Mouse (Mus musculus) midbrain, postnatal 0 days (tissue): ENCODE results near the gene Dbp. TPM values are rescaled to one million over a fixed set of nuclear protein-coding genes. Genes with fewer than 3 reads are reported as not detected.
A peak's percentile ranks its signal among the peaks of the same experiment; 100 is the strongest.

Experiments
- ATAC-seq: fragments of 200-750 bp; cut with Nextera tagmentation; 2 replicates; pipeline ENCODE4 v1.8.0; 2017; ENCODE audit warnings: moderate number of reproducible peaks, mild to moderate bottlenecking, moderate TSS enrichment, moderate library complexity; ENCODE audit not compliant: low FRiP score
- DNase-seq: peaks from one replicate; pipeline ENCODE4 v3.0.0-alpha.2; 2015; ENCODE audit warnings: low spot score
- H3K27ac ChIP-seq: fragments of 300-500 bp; sonication (generic); 2 replicates; pipeline ENCODE4 v1.5.1; 2014; ENCODE audit warnings: low read depth, mild to moderate bottlenecking, low read length, mixed read lengths
- H3K27me3 ChIP-seq: fragments of 300-500 bp; sonication (generic); 2 replicates; pipeline ENCODE4 v1.6.1; 2014; ENCODE audit warnings: low read length, control low read depth, mixed read lengths; ENCODE audit not compliant: insufficient read depth
- H3K36me3 ChIP-seq: fragments of 300-500 bp; sonication (generic); 2 replicates; pipeline ENCODE4 v1.6.1; 2014; ENCODE audit warnings: low read length, control low read depth, mixed read lengths; ENCODE audit not compliant: insufficient read depth
- H3K4me1 ChIP-seq: fragments of 300-500 bp; sonication (generic); 2 replicates; pipeline ENCODE4 v1.6.1; 2014; ENCODE audit warnings: mild to moderate bottlenecking, control low read depth, antibody characterized with exemption, low read length, mixed read lengths; ENCODE audit not compliant: insufficient read depth
- H3K4me2 ChIP-seq: fragments of 300-500 bp; sonication (generic); 2 replicates; pipeline ENCODE4 v1.6.1; 2014; ENCODE audit warnings: low read depth, mild to moderate bottlenecking, low read length, mixed read lengths; ENCODE audit not compliant: poor library complexity, severe bottlenecking
- H3K4me3 ChIP-seq: fragments of 300-500 bp; sonication (generic); 2 replicates; pipeline ENCODE4 v1.5.1; 2014; ENCODE audit warnings: low read depth, mild to moderate bottlenecking, low read length, moderate library complexity
- H3K9ac ChIP-seq: fragments of 300-500 bp; sonication (generic); replicated peaks from 2 replicates; pipeline ENCODE4 v1.6.1; 2014; ENCODE audit warnings: mild to moderate bottlenecking, low read length, moderate library complexity, mixed read lengths; ENCODE audit not compliant: poor library complexity, severe bottlenecking
- H3K9me3 ChIP-seq: fragments of 300-500 bp; sonication (generic); 2 replicates; pipeline ENCODE4 v1.6.1; 2016; ENCODE audit warnings: low read length, control low read depth
- CTCF ChIP-seq: IDR thresholded peaks from 2 replicates; pipeline ENCODE4 v1.5.1; 2016; ENCODE audit warnings: antibody characterized with exemption, mild to moderate bottlenecking
- WGBS: fragments of 180-500 bp; shearing (Covaris S2); extraction: QIAGEN DNeasy Blood & Tissue Kit; methylation state at CpG from one replicate; pipeline ENCODE4 v1.1.7; 2014; 5-methylcytosine and 5-hydroxymethylcytosine counted together
- polyA plus RNA-seq: library from polyadenylated mRNA; unstranded; fragments of >200 nt; fragmentation: Nextera tagmentation; extraction: Ambion mirVana; gene quantifications from 2 replicates; pipeline ENCODE4 v1.2.1, GENCODE M21; 2015
- total RNA-seq: library from RNA; depleted of rRNA; stranded (reverse); fragments of >200 nt; gene quantifications from 2 replicates; pipeline ENCODE4 v1.2.3, GENCODE M21; 2014

Dbp gene
- total and polyA plus RNA-seq, 2 experiments from 2014 or later: 4.6 to 9.6 TPM

DNA sequence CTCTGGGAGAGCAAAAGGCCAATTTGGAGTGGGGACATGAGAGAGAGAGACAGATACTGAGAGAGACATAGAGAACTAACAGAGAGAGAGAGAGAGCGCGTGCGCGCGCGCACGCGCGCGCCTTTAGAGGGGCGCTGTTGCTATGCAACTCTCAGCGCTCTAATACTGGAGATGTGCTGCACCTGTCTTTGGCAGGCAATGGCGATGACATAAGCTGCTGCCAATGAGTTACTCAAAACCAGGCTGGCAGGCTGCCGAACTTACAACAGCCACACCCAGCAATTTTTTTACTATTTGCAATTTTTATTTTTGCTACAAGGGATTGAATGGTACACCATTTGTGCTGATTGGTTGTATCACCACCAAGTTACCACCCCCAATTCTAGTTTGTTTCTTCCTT is 37.1 kb upstream of the Dbp start:
- Histone ChIP-seq H3K36me3 (no peaks in the 10 kb centered on the region), H3K27me3 (no peaks in the 10 kb centered on the region), H3K4me1 (no peaks in the 10 kb centered on the region), H3K9me3 (no peaks in the 10 kb centered on the region), H3K4me2 (no peak overlapping the region), H3K4me3 (no peak overlapping the region), H3K9ac (no peak overlapping the region), H3K27ac (no peak overlapping the region)
- 64% methylated on average over 14 of the region's 14 CpGs for WGBS
- TF ChIP-seq CTCF: no peak
- DNase-seq (peak; percentile 42), ATAC-seq (no peak)

GRCm38 (mm10) chr7:45668921-45669320 is 36.0 kb upstream of the Dbp start:
- ATAC-seq (no peak), DNase-seq (no peak)
- H3K36me3 ChIP-seq: no peaks in the 10 kb centered on the region
- H3K9me3 ChIP-seq: no peaks in the 10 kb centered on the region
- 97% methylated on average over 9 of the region's 9 CpGs for WGBS
- H3K27me3 ChIP-seq: no peaks in the 10 kb centered on the region
- no peak overlapping the region for H3K27ac ChIP-seq
- H3K9ac ChIP-seq: no peak overlapping the region
- no peak overlapping the region for H3K4me2 ChIP-seq
- H3K4me1 ChIP-seq: no peaks in the 10 kb centered on the region
- peak; percentile 24; the same call in 1 of the 2 replicates for TF ChIP-seq CTCF
- H3K4me3 ChIP-seq: no peak overlapping the region

DNA sequence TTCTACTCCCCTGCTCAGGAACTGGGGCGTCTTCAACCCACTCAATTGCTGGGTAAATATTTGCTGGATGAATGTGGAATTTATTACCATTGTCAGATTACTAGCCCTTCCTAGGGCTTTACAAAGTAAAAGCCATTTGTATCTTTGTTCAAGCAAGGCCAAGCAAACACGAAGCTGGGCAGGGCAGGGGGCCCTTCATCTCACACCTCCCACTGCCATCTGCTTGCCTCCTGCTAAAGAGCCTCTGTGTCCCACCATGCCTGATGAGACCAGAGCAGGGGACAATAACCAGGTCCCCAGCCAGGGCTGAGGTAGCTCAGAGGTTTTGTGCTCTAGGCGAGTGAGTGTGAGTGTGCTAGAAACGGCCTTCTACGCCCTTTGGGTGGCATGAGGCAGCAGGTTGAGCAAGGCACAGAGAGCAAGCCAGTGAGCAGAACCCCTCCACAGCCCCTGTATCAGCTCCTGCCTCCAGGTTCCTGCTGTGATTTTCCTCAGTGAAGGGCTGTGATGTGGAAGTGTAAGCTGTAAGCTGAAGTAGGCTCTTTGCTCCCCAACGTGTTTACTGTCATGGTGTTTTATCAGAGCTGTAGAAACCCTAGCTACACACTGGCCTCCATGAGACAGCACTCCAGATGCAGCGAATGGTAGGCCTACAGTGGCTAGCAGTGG is 27.1 kb upstream of the Dbp start:
- no peak for DNase-seq
- H3K4me2 ChIP-seq: no peak overlapping the region
- H3K4me3 ChIP-seq: no peak overlapping the region
- H3K36me3 ChIP-seq: no peaks in the 10 kb centered on the region
- no peaks in the 10 kb centered on the region for H3K9me3 ChIP-seq
- H3K27me3 ChIP-seq: no peaks in the 10 kb centered on the region
- no peak overlapping the region for H3K9ac ChIP-seq
- ATAC-seq: no peak
- TF ChIP-seq CTCF: no peak
- no peak overlapping the region for H3K27ac ChIP-seq
- no peaks in the 10 kb centered on the region for H3K4me1 ChIP-seq
- 76% methylated on average over 7 of the region's 7 CpGs for WGBS

DNA sequence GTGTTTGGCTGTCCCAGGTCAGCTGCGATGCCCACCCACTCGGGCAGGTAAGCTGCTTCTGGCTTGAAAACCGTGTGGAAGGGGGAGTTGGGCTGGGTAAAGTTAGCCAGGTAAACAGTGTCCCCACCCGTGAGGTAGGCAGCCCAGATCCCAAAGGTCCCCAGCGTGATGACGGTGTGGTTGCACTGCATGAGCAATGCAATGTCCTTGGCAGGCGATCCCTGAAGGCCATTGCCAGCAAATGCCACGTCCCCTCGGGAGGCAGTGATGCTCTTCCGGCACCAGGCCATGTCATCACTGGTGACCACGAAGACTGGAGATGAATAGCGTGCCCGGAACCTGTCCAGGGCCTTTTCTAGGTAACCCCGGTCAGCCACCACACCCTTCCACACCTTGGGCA is 26.4 kb upstream of the Dbp start:
- TF ChIP-seq CTCF: no peak

DNA sequence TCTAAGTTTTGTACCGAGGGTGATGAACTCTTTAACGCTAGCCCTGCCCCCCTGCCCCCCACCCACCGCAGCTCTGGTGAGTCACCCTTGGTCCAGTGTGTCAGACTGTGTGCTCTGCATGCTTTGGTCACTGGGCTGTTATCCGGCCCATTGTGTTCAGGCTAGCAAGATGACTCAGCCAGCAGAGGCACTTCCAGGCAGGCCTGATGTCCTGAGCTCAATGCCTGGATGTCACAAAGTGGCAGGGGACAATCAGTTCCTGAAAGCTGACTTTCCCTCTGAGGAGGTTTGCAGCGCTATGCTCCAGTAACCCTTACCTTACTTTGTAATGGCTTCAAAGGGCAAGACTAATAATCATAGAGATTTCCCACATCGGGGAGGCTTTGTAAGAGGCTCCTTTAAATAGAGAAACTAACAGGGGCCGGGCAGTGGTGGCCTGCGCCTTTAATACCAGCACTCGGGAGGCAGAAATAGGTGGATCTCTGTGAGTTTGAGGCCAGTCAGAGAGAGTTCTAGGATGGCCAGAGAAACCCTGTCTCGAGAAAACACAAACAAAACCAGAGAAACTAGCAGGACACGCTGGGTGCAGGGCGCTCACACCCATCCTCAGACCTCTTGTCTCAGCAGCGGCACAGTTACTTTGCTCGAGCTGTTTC is 24.8 kb upstream of the Dbp start:
- DNase-seq: no peak
- no peaks in the 10 kb centered on the region for H3K4me1 ChIP-seq
- H3K4me3 ChIP-seq: no peak overlapping the region
- H3K9me3 ChIP-seq: no peaks in the 10 kb centered on the region
- no peak for ATAC-seq
- H3K36me3 ChIP-seq: no peaks in the 10 kb centered on the region
- H3K27ac ChIP-seq: no peak overlapping the region
- H3K27me3 ChIP-seq: no peaks in the 10 kb centered on the region
- TF ChIP-seq CTCF: no peak
- 53% methylated on average over 14 of the region's 14 CpGs for WGBS
- no peak overlapping the region for H3K4me2 ChIP-seq
- H3K9ac ChIP-seq: no peak overlapping the region

More for the DNA sequence above, 26.4 kb upstream of the Dbp start:
- no peaks in the 10 kb centered on the region for H3K9me3 ChIP-seq
- WGBS: 93% methylated on average over 14 of the region's 14 CpGs
- H3K9ac ChIP-seq: no peak overlapping the region
- no peak overlapping the region for H3K27ac ChIP-seq
- DNase-seq (no peak), ATAC-seq (no peak)
- H3K4me2 ChIP-seq: no peak overlapping the region
- no peak overlapping the region for H3K4me3 ChIP-seq
- H3K36me3 ChIP-seq: no peaks in the 10 kb centered on the region
- no peaks in the 10 kb centered on the region for H3K4me1 ChIP-seq
- no peaks in the 10 kb centered on the region for H3K27me3 ChIP-seq

DNA sequence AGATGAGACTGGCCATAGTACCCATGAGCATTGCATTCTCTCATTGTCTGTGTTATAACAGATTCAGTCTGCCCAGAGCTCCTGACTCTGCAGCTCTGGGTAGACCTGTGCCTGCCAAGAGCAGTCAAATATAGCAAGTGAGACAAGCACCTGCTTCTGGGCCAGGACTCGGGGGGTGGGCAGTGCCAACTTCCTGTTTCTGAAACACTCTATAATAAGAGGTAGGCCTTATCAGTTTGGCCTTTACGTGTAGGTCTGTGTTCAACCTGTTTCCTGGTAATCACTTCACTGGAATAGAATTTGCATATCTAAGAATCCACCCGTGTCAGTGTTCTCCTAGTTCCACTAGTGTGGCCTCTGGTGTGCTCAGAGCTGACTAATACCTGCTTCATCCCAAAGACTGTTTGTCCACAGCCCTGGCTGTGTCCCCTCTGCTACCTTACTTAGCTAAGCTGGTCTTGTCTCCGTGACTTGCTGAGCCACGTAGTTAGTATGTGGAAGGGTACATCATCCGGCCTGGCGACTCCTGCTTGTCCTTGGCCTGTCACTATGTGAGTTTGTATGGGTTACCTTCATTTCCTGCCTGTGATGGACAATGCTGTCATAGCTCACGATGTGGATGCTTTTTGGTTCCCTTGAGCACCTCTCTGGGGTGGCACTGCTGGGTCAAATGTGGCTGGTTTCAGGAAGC is 23.7 kb upstream of the Dbp start:
- Histone ChIP-seq H3K4me3 (no peak overlapping the region), H3K9ac (no peak overlapping the region), H3K9me3 (no peaks in the 10 kb centered on the region), H3K4me2 (no peak overlapping the region), H3K4me1 (no peaks in the 10 kb centered on the region), H3K36me3 (no peaks in the 10 kb centered on the region), H3K27me3 (no peaks in the 10 kb centered on the region), H3K27ac (no peak overlapping the region)
- DNase-seq (no peak), ATAC-seq (no peak)
- WGBS: 88% methylated on average over 8 of the region's 8 CpGs
- TF ChIP-seq CTCF: no peak
